Mouse (Mus musculus) heart, postnatal 0 days (tissue): ENCODE measurements at regions not wholly inside any gene's neighbourhood (a gene's known extent, or its start where the extent isn't known, plus 50 kb on each side); places are given as distances from the start of the nearest gene placed in this dataset.

Experiments
- CTCF ChIP-seq: IDR thresholded peaks from 2 replicates; pipeline ENCODE4 v1.5.1; 2016; ENCODE audit warnings: antibody characterized with exemption, control low read depth, low read depth
- EP300 ChIP-seq: IDR thresholded peaks from 2 replicates; pipeline ENCODE4 v1.6.1; 2016; ENCODE audit warnings: antibody characterized with exemption, low read depth

DNA sequence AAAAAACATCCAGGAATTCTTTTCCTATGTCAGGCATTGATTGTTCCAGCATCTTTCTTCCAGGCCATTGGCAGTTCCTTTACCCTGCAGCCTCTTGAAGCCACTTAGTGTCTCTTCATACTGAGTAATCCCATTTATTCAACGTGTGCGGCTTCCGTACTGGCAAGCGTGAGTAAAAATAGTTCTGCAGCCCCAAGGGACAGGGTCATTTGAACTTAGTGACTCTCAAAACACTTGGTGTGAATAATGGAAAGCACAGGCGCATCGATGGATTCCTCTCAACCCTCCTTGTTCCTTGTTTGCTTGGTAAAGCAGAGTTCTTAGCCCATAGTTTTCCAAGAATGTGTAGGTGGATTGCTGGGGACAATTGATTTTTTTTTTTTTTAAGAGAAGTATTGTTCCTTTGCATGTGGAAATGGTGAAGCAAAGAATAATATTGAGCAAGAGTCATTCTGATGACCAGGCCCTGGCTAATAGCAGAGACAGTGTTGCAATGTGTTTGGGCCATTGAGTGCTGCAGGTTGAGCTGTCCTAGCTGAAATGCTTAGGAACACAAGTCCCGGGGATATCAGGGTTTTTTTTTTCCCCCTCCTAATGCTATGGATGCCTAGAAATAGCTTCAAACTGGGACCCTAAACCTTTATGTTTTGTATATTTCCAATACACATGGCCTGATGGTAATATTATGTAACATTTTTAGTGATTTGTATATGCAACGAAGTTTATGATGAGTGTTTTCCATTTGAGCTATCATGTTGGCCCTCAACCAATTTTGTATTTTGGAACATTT is 1294.1 kb upstream of the A1bg start:
- TF ChIP-seq CTCF (no peak), EP300 (no peak)
